Comparison of ENCODE assay signal across 11 mouse cellular contexts in genomic region chr3:20794256-20794655, GRCm38 (mm10).
DNase-seq lines count a peak whose midpoint lies in the region; ATAC-seq and TF ChIP-seq lines count a peak whose summit lies in the region.
"Had no signal": no experiment of that assay in that cellular context is flagged by ENCODE, and none has a peak within 500 bp of the region (broad histone marks: within the 10 kb centered on the region; RNA-seq: fewer than 3 reads in every experiment).

No protein-coding gene starts in this region.

- H3K27ac ChIP-seq in heart, adult 2 months, result peak overlapping the region; percentile 38
- no peak overlapping the region for H3K27ac ChIP-seq in heart, embryonic 10.5 days
- H3K27ac ChIP-seq in midbrain, postnatal 0 days (ENCODE audit: low read depth, low read length), result no peak overlapping the region
- H3K27ac ChIP-seq in midbrain, embryonic 16.5 days (ENCODE audit: low read length), result no peak overlapping the region
- H3K27ac ChIP-seq: lung, embryonic 15.5 days had no signal

- 29% methylated on average over 1 of the region's 1 CpGs for WGBS in heart, adult 2 months
- 59% methylated on average over 1 of the region's 1 CpGs for WGBS in heart, embryonic 10.5 days
- 45% methylated on average over 1 of the region's 1 CpGs for WGBS in midbrain, postnatal 0 days
- WGBS in midbrain, embryonic 16.5 days, result 35% methylated on average over 1 of the region's 1 CpGs

- no peaks in the 10 kb centered on the region for H3K79me2 ChIP-seq in heart, adult 2 months (replicated peaks; ENCODE audit: control insufficient read depth, insufficient read depth, low read length)

- H3K4me1 ChIP-seq in heart, adult 2 months (ENCODE audit: control insufficient read depth, insufficient read depth, low read length), result no peaks in the 10 kb centered on the region
- H3K4me1 ChIP-seq in heart, embryonic 10.5 days, result no peaks in the 10 kb centered on the region
- no peaks in the 10 kb centered on the region for H3K4me1 ChIP-seq in midbrain, postnatal 0 days (ENCODE audit: insufficient read depth, low read length)
- no peaks in the 10 kb centered on the region for H3K4me1 ChIP-seq in midbrain, embryonic 16.5 days (ENCODE audit: control insufficient read depth, insufficient read depth, low read length)
- H3K4me1 ChIP-seq: lung, embryonic 15.5 days had no signal

- H3K27me3 ChIP-seq in heart, adult 2 months (ENCODE audit: control insufficient read depth, insufficient read depth, low read length), result no peaks in the 10 kb centered on the region
- no peaks in the 10 kb centered on the region for H3K27me3 ChIP-seq in heart, embryonic 10.5 days (ENCODE audit: insufficient read depth, poor library complexity, severe bottlenecking)
- H3K27me3 ChIP-seq in midbrain, postnatal 0 days (ENCODE audit: insufficient read depth, low read length), result no peaks in the 10 kb centered on the region
- H3K27me3 ChIP-seq in midbrain, embryonic 16.5 days (ENCODE audit: control insufficient read depth, insufficient read depth, low read depth, low read length), result no peaks in the 10 kb centered on the region
- H3K27me3 ChIP-seq: CH12.LX; lung, embryonic 15.5 days had no signal

- no peak overlapping the region for H3K4me3 ChIP-seq in heart, adult 2 months
- no peak overlapping the region for H3K4me3 ChIP-seq in heart, embryonic 10.5 days
- no peak overlapping the region for H3K4me3 ChIP-seq in midbrain, postnatal 0 days (ENCODE audit: low read depth, low read length)
- H3K4me3 ChIP-seq in midbrain, embryonic 16.5 days (ENCODE audit: low read depth, low read length), result no peak overlapping the region
- H3K4me3 ChIP-seq: lung, embryonic 15.5 days had no signal

- ATAC-seq in midbrain, postnatal 0 days (ENCODE audit: low FRiP score), result no peak
- no peak for ATAC-seq in midbrain, embryonic 16.5 days

- no peak overlapping the region for H3K9ac ChIP-seq in heart, adult 2 months (ENCODE audit: low read depth, low read length)
- H3K9ac ChIP-seq in midbrain, postnatal 0 days (replicated peaks; ENCODE audit: low read length, poor library complexity, severe bottlenecking), result no peak overlapping the region
- no peak overlapping the region for H3K9ac ChIP-seq in midbrain, embryonic 16.5 days (ENCODE audit: low read depth, low read length)
- H3K9ac ChIP-seq: lung, embryonic 15.5 days had no signal

- no peaks in the 10 kb centered on the region for H3K9me3 ChIP-seq in heart, embryonic 10.5 days
- no peaks in the 10 kb centered on the region for H3K9me3 ChIP-seq in midbrain, postnatal 0 days (ENCODE audit: low read length)
- H3K9me3 ChIP-seq in midbrain, embryonic 16.5 days (replicated peaks; ENCODE audit: control insufficient read depth, low read length, poor library complexity, severe bottlenecking), result no peaks in the 10 kb centered on the region
- H3K9me3 ChIP-seq: lung, embryonic 15.5 days had no signal

- TF ChIP-seq CTCF in heart, adult 2 months (IDR thresholded peaks at IDR 0.05), result no peak
- no peak for TF ChIP-seq CTCF in midbrain, postnatal 0 days (IDR thresholded peaks at IDR 0.05)

- DNase-seq in heart, adult 2 months, result peak; percentile 17 to 18
- no peak for DNase-seq in heart, embryonic 10.5 days (ENCODE audit: low spot score)
- DNase-seq in midbrain, postnatal 0 days (ENCODE audit: low spot score), result peak; percentile 37
- DNase-seq in cerebellum, adult 9-11 months, result peak; percentile 34
- peak; percentile 67 for DNase-seq in skeletal muscle tissue, adult 2 months (ENCODE audit: low read depth, low spot score)
- no peak for DNase-seq in thymus, postnatal 4 days
- DNase-seq: adrenal gland, postnatal 14 days; thymus, adult 2 months had no signal

- intact Hi-C loops in heart, adult 2 months (cut with DNase I), result loop anchor here (10.0 kb wide), 1 partner anchor 1281 kb away; the partner anchor contains the start of gene Tbl1xr1

- TF ChIP-seq POLR2A in heart, adult 2 months (IDR thresholded peaks at IDR 0.05; ENCODE audit: insufficient read depth, low read depth, low read length), result no peak

- H3K4me2 ChIP-seq in midbrain, postnatal 0 days (ENCODE audit: low read depth, low read length, poor library complexity, severe bottlenecking), result no peak overlapping the region
- H3K4me2 ChIP-seq in midbrain, embryonic 16.5 days (ENCODE audit: low read length), result no peak overlapping the region
- H3K4me2 ChIP-seq: lung, embryonic 15.5 days had no signal

- no peak for TF ChIP-seq EP300 in heart, adult 2 months (IDR thresholded peaks at IDR 0.05; ENCODE audit: insufficient read depth, low read depth, low read length)

- H3K36me3 ChIP-seq in heart, adult 2 months (ENCODE audit: control insufficient read depth, insufficient read depth, low read length), result peaks cover 4% of the 10 kb centered on the region
- no peaks in the 10 kb centered on the region for H3K36me3 ChIP-seq in heart, embryonic 10.5 days
- H3K36me3 ChIP-seq in midbrain, postnatal 0 days (ENCODE audit: insufficient read depth, low read length), result no peaks in the 10 kb centered on the region
- H3K36me3 ChIP-seq in midbrain, embryonic 16.5 days (ENCODE audit: control insufficient read depth, insufficient read depth, low read length), result no peaks in the 10 kb centered on the region
- H3K36me3 ChIP-seq: lung, embryonic 15.5 days had no signal

Comparison
In these comparisons a context has a peak if more than half of its experiments do, and no peak if none do; other contexts are left out.
1. DNase-seq: peak in heart, adult 2 months (2 of 2), midbrain, postnatal 0 days (single experiment), cerebellum, adult 9-11 months (single experiment) and skeletal muscle tissue, adult 2 months (single experiment); none in heart, embryonic 10.5 days (single experiment) and thymus, postnatal 4 days (single experiment).